Mouse (Mus musculus) embryo, embryonic 10.5 days (tissue): ENCODE measurements around the gene Slc38a4.

Experiments
- DNase-seq: peaks from one replicate; pipeline ENCODE4 v3.0.0-alpha.2; 2015; ENCODE audit warnings: low spot score

The Slc38a4 gene

DNA sequence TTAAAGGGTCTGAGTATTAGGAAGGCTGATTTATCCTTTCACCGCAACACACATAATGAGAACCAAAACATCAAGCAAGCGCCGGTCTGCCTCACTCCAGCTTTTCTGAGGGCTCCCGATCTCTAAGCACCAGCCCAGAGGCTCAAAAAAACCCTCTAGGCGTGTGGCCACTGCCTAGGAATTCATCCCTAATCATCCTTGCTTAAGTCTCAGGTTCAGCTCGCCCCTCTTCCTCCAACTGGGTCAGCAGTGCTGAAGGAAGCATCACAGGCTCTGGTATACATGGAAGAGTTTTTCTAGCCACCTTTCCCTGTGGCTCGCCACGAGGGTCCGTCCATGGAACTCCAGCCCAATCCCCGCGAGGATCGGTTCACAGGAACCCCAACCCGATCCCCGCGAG, 1.6 kb downstream of the Slc38a4 start:
- DNase-seq = peak; percentile 38

DNA sequence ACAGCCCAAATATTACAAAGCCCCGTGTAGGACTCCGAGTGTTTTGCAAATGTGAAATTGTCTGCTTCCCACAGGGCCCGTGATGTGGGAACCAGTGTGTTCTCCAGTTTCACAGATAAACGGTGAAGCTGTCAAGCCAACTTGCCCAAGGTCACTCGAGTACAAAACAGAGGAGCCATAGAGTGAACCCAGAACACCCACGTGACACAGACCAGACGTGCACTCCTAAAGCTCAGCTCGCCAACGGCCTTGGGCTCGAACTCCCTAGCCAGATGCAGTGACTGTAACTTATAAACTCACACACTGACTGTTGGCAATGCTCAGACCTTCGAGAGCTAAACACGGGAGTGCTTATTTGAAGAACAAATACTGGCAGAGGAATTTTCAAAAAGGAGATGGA, 5.3 kb downstream of the Slc38a4 start:
- no peak for DNase-seq

DNA sequence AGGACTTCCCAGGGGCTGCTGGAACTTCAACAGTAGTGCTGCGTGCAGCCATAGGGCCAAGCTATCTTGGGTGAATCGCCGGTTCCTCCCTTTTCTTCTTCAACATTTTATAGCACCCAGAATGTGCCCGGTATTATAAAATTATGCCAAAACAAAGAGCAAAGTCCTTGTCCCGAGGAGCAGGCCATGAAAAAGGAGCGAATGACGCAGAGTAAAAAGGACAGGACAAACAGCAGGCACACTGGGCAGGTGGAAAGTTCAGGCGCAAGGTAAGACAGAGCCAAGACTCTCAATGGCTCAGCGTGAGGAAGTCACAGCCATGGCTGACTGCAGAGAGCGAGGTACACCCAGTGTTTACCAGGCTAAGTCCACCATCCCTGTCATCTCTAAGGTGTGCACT, 5.7 kb downstream of the Slc38a4 start:
- DNase-seq = no peak

DNA sequence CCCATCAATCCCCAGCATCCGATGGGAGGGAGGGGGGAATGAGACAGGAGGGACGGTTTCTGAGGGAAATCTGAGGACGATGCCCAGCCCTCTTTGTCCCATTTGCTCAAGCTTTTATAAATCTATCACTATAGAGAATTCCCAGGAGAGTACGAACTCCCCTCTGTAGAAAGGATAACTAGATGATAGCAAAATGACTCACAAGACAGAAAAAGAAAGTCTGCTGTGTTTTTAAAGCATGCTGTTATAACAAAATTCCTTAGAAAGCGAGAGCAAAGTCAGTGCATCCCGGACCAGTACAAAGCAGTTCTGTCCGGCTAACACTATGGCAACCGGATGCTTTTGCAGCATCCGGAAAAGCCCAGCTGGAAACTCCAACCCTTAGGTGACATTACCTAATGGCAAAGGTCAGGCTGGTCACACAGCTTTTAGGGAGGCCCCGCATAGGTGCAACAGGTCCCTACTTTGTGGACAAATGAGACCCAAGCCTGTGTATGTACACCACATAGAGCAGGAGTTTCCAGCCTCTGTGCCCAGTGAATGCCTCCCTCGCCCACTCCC, 6.4 kb downstream of the Slc38a4 start:
- DNase-seq = peak; percentile 58

DNA sequence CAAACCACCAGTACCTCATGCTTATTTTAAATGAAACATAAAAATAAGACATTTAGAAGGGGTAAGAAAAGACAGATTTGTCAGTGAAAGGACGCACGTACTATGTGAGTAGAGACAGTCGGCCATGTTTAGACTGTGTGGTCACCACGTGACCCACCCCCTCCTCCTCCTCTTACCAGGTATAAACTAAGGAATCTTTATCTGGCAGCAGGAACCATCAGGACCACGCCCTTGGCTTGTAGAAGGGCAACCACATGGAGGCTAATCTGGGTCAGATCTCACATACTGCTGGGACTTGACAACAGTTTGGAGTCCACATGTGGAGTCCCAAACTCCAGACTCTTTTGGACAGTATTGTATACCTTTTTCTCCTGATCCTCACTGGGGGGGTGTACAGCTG, 7.5 kb downstream of the Slc38a4 start:
- DNase-seq = no peak

DNA sequence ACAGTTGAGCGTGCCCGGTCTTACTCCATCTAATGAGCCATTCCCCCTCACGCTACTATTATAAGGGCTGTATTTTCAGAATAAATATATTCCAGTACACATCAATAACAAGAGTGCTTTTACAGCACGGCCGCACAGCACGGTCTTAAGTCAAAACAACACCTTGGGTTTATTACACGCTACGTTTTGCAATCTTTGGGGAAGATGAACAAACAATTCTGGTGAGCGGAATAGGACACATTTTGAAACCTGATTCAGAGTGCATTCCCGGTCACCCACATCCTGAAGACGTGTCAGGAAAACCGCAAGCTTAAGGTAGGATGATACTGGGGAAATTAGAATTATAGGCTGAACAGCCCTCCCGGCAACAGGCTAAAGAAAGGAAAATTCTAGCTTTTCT, 11.8 kb downstream of the Slc38a4 start:
- DNase-seq = no peak

DNA sequence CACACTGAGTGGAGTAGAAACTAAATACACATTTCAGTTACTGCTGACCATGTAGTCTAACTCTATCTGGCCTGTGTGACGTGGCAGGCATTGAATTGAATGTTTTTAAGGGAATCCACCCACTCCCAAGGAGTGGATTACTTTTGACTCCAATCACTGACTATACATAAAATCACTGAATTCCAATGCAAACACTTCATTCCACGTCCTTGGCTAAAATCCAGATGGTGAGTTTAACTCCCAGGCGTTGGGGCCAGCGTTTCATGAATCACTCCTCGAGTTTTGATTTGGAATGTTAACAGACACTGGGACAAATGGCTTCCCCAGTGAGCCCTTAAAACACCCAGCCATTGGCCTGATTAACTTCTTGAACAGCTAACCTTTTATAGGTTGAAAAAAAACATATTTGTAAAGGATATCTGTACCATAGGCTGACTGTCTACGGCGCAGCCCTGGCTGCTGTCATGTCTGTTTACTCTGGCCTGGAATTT, 13.7 kb downstream of the Slc38a4 start:
- peak; percentile 38 for DNase-seq

DNA sequence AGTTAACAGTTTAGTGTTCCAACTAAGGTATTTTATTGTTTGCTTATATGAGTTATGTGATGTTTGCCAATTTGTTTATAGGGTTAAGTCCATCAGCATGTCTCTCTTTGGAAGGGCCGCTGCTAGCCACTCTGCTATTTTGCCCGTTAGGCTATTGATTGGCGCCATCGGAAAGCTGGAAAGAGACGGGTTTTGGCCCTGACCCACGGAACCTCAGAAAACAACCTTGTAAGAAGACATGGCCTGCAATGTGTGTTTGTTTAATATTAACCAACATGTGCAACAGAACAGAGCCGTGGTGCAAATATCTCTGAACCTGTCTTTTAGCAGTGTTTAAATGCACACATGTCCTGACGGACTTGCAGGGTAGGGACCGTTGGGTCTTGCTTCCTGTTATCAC, 14.6 kb downstream of the Slc38a4 start:
- DNase-seq = no peak

DNA sequence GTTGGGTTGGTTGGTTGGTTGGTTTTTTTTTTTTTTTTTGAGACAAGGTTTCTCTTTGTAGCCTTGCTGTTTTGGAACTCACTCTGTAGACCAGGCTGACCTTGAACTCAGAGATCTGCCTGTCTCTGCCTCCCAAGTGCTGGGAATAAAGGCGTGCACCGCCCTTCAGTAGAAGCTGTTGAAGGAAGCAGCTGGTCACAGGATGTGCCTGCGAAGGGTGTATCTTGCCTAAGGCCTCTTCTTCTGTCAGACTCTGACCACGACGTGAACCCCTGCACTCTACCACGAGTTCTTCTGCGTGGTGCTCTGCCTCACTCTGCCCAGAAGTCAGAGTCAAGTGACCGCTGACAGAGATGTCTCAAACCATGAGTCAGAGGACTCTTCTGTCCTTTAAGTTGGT, 18.0 kb downstream of the Slc38a4 start:
- DNase-seq = no peak

DNA sequence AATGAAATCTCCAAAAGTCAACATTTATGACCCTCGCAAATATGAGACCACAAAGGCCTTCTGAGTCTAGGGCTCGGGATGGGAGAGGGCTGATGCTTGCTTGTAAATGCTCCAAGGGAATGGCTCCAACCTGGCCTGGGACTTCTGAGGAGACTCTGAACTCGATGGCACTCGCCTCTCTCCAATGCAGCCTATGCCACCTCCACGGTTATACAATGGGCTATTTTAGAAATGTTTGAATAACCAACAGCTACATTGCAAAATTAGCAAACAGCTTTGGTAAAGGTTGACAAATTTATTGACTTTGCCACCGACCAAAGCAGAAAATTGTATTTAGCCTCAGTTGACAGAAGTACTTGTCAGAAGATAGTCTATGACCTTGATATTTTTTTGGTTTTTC, 19.9 kb downstream of the Slc38a4 start:
- no peak for DNase-seq

DNA sequence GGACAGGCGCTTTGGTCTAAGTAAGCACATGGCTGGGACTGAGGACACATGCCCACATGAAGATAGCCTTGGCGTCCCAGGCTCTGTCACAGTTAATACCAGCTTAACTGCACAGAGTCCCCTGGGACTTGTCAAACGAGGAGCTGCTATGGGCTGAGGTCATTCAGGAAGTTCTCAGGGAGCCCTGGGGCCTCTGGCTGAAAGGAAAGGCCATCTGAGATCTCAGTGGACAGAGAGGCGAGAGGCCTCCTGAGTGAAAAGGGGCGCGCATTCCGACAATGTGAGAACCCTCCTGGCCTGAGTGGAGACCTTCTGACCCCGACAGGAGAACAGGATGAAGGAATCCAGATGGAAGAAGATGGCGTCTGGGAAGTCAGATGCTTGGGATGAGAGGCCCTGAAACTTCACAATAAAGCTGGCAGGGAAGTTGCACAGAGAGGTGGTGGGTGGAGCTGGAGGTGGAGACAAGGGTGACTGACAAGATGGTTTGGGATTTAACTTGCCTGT, 22.2 kb downstream of the Slc38a4 start:
- peak; percentile 80 for DNase-seq

DNA sequence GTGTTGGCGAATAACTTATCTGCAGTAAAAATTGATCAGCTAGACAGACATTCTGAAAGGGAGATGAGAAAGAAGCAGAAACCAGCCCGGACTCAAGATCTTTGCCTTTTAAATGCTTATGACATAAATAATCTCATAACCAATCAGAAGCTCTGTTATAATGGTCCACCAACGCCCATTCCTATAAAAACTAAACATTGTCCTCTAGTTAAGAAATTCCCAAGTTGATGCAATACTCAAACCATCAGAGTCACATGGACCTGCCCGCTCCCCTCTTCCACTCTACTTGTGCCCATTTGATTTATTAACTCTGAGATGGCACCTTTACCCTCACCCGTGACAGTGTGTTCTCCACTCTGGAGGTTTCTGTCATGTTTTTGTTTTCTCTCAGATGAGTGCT, 23.9 kb downstream of the Slc38a4 start:
- no peak for DNase-seq

DNA sequence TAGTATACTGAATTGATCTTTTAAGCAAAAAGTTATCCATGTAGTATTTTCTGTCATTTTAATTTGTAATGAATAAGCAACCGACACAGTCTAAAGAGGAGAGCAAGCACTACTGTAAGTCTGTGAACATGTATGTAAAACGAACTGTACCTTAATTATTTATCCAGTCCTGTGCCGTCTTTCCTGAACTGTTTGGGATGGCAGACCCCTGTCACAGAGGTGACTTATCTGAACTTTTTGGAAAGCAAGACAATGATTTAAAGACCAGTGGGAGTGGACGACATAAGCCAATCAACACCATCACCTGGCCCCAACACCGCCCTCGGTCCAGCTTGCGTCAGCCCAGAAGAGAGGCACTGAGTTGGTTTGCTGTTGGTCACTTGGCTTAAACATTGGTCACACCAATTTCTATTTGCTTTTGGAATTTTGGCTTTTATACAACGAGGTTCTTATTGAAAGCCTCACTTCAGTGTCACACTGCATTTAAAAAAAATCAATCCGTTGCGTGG, 24.7 kb downstream of the Slc38a4 start:
- no peak for DNase-seq

DNA sequence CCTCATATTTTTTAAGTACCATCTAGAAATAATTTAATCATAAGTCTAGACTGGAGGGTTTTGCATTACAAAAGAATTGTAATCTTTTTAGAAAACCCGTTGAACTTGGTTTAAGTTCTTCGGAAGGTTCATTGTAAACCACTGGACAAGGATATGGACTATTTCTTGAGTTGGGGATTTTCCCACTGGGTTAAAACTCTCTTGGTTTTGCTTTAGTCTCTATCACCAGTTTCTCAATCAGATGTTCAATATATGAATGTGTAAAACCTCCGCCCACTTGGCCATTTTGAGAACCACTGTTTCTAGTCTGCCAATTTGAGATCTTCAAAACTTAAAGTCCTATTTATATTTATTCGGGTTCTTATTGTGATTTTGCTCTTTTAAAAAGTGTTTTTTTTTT, 25.6 kb downstream of the Slc38a4 start:
- no peak for DNase-seq

DNA sequence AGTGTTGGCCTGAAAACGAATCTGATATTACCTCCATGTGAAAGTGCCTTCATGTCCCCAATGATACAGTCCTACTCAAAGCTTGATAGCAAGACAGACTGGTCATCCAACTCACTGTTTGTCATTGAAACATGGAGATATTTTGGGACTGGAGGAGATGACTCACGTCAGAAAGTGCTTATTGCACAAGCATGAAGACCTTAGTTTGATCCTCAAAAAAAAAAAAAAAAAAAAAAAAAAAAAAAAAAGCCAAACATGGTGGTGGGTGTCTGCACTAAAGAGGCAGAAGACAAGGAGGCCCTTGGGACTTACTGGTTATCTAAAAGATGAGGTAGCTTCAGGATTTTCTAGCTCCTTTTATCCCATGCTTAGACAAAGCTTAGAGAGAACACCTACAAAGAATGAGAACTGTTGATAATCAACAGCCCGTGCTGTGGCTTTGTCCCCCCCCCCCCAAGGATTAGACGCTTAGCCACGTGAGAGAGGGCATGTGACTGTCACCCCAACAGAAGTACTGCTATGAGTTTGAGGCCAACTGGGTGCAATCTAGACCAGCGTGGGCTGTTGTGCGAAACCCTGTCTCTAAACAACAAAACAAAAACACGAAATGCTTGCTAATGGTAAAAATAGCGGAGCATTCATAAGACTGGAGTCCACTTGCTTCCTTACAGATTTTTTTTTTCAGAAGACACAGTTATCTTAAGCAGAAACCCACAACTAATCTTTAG, 26.5 kb downstream of the Slc38a4 start:
- DNase-seq = no peak

DNA sequence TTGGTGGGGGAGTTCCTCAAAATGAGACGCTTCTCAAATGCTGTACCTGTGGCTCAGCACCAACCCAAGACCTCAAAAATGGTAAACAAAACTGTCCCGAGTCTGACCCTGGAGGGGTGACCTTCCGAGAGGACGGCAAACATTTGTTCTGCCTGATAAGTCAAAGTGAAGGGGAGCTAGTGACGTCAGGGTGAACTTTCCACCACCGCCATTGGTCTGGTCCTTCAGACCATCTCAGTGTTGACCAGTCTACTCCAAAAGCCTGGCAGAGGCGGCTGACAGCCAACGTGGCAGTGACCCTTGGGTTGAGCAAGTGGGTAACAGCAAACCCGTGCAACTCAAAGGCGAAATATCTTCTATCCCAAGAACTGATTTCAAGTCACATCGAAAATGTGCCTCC, 27.1 kb downstream of the Slc38a4 start:
- no peak for DNase-seq

DNA sequence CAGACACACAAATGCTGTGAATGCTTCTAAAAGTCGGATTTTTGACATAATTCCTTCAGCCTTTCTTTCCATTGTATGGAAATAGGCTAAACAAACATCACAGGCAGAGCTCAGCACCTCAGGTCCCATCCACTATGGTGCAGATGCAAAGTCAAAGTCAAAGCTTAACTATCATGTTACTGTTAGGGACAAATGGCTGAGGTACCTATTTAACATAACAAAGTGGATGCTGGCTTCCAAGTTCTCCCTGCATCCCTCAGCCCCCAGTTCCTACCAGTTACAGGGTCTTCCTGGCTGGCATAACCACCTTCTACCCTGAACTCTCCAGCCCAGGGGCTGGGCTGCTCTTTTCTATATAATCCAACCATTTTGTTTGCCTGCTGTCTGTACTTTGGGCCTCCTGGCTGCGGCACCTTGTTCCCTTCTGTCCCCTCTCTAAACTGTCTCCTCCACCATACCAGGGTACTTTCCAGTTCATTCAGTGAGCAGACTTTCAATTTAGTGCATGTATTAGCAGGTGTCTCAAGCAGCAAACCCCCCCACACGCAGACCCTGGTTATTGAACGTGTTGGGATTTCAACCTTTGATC, 27.6 kb downstream of the Slc38a4 start:
- no peak for DNase-seq

DNA sequence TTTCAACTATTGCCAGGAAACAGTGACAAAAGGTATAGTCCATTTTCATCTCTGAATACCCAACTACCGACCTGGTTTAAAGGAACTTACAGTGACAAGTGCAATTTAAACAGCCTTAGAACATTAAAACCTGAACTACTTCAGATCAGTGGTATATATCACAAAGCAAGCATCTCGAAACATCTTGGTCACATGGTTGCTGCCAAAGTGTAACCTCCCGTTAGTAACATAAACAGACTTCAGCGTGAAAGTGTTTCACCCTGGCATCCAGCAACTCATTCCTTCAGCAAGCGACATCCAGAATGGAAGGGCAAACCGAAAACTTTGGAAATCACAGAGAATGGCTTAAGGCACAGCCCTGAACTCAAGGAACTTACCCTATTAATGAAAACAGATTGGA, 29.1 kb downstream of the Slc38a4 start:
- no peak for DNase-seq

DNA sequence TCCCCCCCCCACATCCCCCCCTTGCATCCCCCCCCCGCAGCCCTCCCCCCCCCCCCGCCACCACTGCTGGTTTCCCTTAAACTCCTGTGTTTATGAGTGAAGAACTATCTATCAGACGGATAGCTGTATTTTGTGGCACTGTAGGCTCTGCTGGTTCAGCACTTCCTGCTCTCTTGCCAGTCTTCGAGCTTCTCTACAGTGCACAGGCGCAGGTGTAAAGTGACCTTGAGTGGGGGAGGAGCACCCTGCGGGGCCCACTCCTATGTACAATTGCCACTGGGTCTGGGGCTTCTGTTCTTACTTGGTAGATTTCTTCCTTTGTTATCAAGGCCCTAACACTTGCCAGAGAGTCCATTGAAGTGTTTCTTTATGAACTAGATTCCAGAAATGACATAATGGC, 33.0 kb downstream of the Slc38a4 start:
- DNase-seq = no peak

DNA sequence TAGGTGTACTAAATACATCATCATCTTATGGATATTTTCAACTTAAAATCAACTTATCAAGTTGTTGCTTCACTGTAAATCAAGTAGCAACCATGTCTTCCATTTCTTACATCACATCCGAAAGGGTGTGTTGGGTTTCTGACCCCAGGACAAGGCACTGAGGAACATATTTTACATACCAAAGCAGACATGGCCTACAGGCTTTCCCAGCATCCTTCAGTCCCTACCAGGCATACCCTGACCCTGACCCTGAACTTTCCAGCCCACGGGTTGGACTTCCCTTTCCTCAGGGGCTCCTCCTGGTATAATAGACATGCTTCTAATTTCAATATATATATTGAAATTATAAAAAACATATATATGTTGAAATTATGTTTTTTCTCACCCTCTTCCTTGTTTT, 33.5 kb downstream of the Slc38a4 start:
- DNase-seq = no peak

DNA sequence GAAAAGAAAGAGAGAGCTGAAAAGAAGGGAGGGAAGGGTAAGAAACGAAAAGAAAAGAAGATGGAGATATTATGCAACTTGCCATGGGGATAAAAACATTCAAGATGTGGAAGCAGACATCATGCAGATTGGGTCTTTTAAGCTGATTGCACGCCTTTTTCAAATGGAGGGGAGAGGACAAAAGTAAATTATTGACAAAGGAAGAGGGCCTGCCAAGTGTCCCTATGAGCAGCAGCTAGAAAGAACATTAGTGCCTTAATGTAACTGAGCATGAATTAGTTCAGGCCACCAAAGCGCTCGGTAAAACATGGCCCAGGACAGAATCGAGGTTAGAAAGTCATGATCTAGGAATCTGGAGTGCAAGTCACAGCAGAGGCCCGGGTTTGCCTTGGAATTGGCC, 35.5 kb downstream of the Slc38a4 start:
- no peak for DNase-seq

DNA sequence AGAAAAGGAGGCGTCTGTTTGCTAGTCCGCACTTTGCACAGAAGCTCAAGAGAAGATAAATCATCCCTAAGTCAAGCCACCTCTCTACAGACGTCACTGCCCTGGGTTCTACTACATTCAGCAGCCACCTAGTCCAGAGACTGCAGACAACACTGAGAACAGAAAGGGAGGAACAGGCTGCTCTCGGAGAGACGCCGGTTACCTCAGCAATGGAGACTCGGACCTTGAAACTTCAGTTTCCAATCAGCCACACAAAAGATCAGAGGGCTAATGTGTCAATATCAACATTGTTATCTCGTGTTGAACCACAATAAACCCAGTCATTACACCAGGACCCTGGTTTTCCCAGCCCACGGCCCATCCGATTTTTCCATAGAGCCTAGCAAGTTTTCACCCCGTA, 36.4 kb downstream of the Slc38a4 start:
- no peak for DNase-seq

DNA sequence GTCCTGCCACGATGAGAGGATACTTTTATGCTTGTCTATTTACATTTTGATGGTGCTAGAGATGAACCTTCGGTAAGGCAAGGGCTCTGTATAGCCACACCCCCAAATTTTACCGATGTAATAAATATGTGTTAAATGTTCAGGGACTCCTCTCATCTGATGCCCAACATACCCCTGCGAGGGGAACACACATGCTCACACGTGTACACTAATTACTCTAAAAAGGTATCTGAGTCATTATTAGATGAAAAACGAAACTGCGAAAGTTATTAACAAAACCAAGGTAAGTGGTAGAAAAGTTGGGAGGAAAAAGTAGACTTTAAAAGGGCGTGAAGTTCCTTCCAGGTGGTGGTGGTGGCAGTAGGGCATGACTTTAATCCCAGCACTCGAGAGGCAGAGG, 38.6 kb downstream of the Slc38a4 start:
- no peak for DNase-seq
